Mouse (Mus musculus): ENCODE measurements around the gene Abcc2. TPM values are rescaled to one million over a fixed set of nuclear protein-coding genes. Genes with fewer than 3 reads are reported as not detected.

Abcc2 gene
- 0.02 TPM in 1 of 2 replicates, not detected in the other for polyA plus RNA-seq (2016; fragmentation: Nextera tagmentation; extraction: Ambion mirVana)

DNA sequence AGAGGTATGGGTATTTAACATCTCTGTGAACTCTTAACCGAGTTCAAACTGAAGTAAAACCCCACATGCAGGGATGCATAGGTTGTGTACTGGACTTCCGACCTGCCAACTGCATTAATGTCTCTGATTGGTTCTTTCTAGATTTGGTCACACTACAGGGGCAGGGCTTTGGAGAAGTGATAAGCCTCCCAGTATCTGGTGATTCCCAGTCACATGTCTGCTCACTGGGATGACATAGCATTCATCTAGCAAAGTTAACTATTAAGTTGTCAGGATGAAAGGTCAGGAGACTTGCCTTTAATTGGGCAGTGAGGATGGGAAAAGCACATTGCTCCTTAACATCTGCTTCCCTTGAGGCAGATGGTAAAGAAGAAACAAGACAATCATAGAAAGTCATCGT, at the start of gene Abcc2:
Abcc2 (plus strand) TSS at position 213 of the 400 bp plus-strand sequence.
- Histone ChIP-seq H3K27me3 (ENCODE audit: insufficient read depth, poor library complexity, severe bottlenecking) (no peaks in the 10 kb centered on the region), H3K9me3 (no peaks in the 10 kb centered on the region), H3K36me3 (no peaks in the 10 kb centered on the region), H3K4me3 (no peak within 1 kb of the TSS), H3K27ac (no peak within 1 kb of the TSS), H3K4me1 (replicated peaks) (no peaks in the 10 kb centered on the region)
- WGBS = 84% methylated on average over 3 of the region's 3 CpGs
- DNase-seq (ENCODE audit: low spot score) = no peak

GRCm38 (mm10) chr19:43738409-43738808, 43.6 kb upstream of the Abcc2 start:
- Histone ChIP-seq H3K27me3 (ENCODE audit: insufficient read depth, poor library complexity, severe bottlenecking) (no peaks in the 10 kb centered on the region), H3K36me3 (peaks cover 97% of the 10 kb centered on the region), H3K9me3 (no peaks in the 10 kb centered on the region), H3K4me1 (replicated peaks) (0 out of 2 replicates have a peak, but pooled peaks cover 5% of the 10 kb centered on the region), H3K4me3 (no peak overlapping the region), H3K27ac (no peak overlapping the region)
- DNase-seq (ENCODE audit: low spot score) = no peak
- WGBS = 97% methylated on average over 10 of the region's 10 CpGs

DNA sequence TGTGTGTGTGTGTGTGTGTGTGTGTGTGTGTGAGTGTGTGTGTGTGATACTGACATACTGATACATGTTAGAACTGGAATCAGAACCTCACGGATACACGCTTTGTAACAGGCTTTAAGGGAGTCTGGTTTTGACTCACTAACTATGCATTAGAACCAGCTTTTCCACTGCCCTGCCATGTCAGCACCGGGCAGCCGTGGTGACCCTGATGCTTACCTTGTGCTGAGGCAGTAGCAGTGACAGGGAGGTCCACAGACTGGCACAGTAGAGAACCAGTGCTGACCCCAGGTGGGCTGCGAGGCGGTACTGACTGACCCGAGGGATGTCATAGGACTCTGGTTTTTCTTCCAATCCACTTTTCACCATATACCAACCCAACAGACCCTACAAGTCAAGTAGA, 38.6 kb upstream of the Abcc2 start:
- no peaks in the 10 kb centered on the region for H3K27me3 ChIP-seq (ENCODE audit: insufficient read depth, poor library complexity, severe bottlenecking)
- no peak for DNase-seq (ENCODE audit: low spot score)
- H3K4me1 ChIP-seq (replicated peaks) = no peaks in the 10 kb centered on the region
- no peak overlapping the region for H3K27ac ChIP-seq
- peaks cover 100% of the 10 kb centered on the region for H3K36me3 ChIP-seq
- H3K4me3 ChIP-seq = no peak overlapping the region
- 93% methylated on average over 7 of the region's 7 CpGs for WGBS
- H3K9me3 ChIP-seq = no peaks in the 10 kb centered on the region

DNA sequence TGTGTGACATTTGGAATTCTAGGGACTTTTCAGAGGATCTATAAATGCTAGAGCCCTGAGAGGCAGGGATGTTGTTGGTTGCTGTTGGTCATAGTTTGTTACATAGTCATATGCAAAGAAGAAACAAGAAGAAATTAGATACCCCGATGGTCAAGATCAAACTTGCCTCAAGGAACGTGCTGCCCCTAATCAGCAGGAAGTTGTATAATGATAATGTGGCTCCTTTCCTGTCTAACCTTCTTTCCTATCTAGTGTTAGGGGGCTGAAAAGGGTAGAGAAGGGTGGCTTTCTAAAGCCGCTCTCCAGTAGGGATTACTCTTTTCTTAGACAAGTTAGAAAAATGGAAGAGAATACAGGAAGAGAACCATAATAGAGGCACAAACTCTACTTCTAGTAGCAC, 36.3 kb upstream of the Abcc2 start:
- Histone ChIP-seq H3K27me3 (ENCODE audit: insufficient read depth, poor library complexity, severe bottlenecking) (no peaks in the 10 kb centered on the region), H3K36me3 (peaks cover 98% of the 10 kb centered on the region), H3K4me3 (no peak overlapping the region), H3K9me3 (no peaks in the 10 kb centered on the region), H3K27ac (no peak overlapping the region), H3K4me1 (replicated peaks) (no peaks in the 10 kb centered on the region)
- 95% methylated on average over 3 of the region's 3 CpGs for WGBS
- no peak for DNase-seq (ENCODE audit: low spot score)

DNA sequence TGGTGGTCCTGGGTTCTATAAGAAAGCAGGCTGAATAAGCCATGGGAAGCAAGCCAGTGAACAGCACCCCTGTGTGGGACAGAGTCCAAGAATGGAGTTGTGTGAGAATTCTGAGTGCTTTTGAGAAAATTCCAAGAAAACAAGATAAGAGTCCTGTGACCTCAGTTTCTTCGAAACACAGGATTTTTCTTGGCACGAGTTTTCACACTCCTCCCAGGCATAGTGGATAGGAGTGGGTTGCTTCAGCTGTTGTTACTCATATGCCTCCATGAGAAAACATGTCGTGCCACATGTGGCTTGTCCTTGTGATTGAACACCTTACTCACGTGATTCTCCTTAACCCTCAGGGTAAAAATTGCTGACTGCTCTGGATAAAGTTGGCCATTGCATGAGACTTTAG, 34.1 kb upstream of the Abcc2 start:
- Histone ChIP-seq H3K36me3 (peaks cover 77% of the 10 kb centered on the region), H3K9me3 (no peaks in the 10 kb centered on the region), H3K4me3 (no peak overlapping the region), H3K27ac (no peak overlapping the region), H3K4me1 (replicated peaks) (peaks cover 5% of the 10 kb centered on the region; the same call in 1 of the 2 replicates), H3K27me3 (ENCODE audit: insufficient read depth, poor library complexity, severe bottlenecking) (no peaks in the 10 kb centered on the region)
- DNase-seq (ENCODE audit: low spot score) = no peak
- WGBS = 87% methylated on average over 4 of the region's 4 CpGs

DNA sequence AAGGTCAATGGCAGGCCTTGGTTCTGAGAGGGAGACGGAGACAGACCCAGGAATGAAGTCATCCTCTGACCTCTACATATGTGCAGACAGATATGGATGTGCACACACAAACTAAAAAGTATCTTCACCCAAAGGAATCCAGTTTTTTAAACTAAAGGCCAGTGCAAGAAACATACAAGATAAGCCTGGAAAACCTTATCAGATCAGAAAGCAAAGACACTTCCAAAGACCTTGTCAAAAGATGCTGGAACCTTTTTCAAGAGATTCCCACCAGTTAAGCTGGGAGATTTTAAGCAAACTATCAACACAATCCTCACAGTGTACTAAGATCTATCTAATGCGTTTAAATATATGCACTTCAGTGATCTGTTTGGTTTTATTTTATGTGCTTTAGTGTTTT, 32.0 kb upstream of the Abcc2 start:
- 98% methylated on average over 2 of the region's 2 CpGs for WGBS
- Histone ChIP-seq H3K27me3 (ENCODE audit: insufficient read depth, poor library complexity, severe bottlenecking) (no peaks in the 10 kb centered on the region), H3K9me3 (no peaks in the 10 kb centered on the region), H3K4me3 (no peak overlapping the region), H3K4me1 (replicated peaks) (peaks cover 14% of the 10 kb centered on the region), H3K27ac (no peak overlapping the region), H3K36me3 (peaks cover 56% of the 10 kb centered on the region)
- DNase-seq (ENCODE audit: low spot score) = no peak

GRCm38 (mm10) chr19:43752489-43753225, 29.3 kb upstream of the Abcc2 start, which contains the start of the genes Cutc and Cox15:
Gene Cutc, plus strand, starts transcription at chr19:43752996.
Gene Cox15, minus strand, starts transcription at chr19:43753000.
- peak within 1 kb of the TSS; percentile 97 for H3K27ac ChIP-seq
- H3K27me3 ChIP-seq (ENCODE audit: insufficient read depth, poor library complexity, severe bottlenecking) = no peaks in the 10 kb centered on the region
- DNase-seq (ENCODE audit: low spot score) = peak; percentile 95
- H3K4me3 ChIP-seq = peak within 1 kb of the TSS; percentile 76
- H3K4me1 ChIP-seq (replicated peaks) = peaks cover 14% of the 10 kb centered on the region
- H3K9me3 ChIP-seq = no peaks in the 10 kb centered on the region
- WGBS = under 1% methylated on average over 62 of the region's 62 CpGs
- H3K36me3 ChIP-seq = peaks cover 30% of the 10 kb centered on the region

GRCm38 (mm10) chr19:43753226-43753835, 28.7 kb upstream of the Abcc2 start:
- H3K36me3 ChIP-seq = peaks cover 23% of the 10 kb centered on the region
- peak overlapping the region; percentile 97 for H3K27ac ChIP-seq
- no peaks in the 10 kb centered on the region for H3K9me3 ChIP-seq
- H3K4me1 ChIP-seq (replicated peaks) = peaks cover 14% of the 10 kb centered on the region
- H3K4me3 ChIP-seq = peak overlapping the region; percentile 76
- peak; percentile 85 for DNase-seq (ENCODE audit: low spot score)
- WGBS = under 1% methylated on average over 24 of the region's 24 CpGs
- H3K27me3 ChIP-seq (ENCODE audit: insufficient read depth, poor library complexity, severe bottlenecking) = no peaks in the 10 kb centered on the region

DNA sequence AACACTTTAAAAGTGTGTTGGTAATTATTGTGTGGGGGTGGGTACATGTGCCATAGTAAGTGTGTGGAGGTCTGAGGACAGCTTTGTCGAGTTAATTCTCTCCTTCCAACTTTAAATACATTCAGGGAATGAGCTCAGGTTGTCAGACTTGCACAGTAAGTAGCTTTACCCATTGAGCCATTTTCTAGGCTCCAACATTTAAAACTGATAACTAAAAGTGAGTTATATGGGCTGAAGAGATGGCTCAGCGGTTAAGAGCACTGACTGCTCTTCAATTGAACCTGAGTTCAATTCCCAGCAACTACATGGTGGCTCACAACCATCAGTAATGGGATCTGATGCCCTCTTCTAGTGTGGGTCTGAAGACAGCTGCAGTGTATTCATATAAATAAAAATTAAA, 27.8 kb upstream of the Abcc2 start:
- no peaks in the 10 kb centered on the region for H3K9me3 ChIP-seq
- no peak overlapping the region for H3K27ac ChIP-seq
- no peak for DNase-seq (ENCODE audit: low spot score)
- 73% methylated on average over 2 of the region's 2 CpGs for WGBS
- H3K27me3 ChIP-seq (ENCODE audit: insufficient read depth, poor library complexity, severe bottlenecking) = no peaks in the 10 kb centered on the region
- H3K4me1 ChIP-seq (replicated peaks) = peaks cover 14% of the 10 kb centered on the region
- H3K4me3 ChIP-seq = no peak overlapping the region
- peaks cover 14% of the 10 kb centered on the region for H3K36me3 ChIP-seq

GRCm38 (mm10) chr19:43754872-43755271, 27.1 kb upstream of the Abcc2 start:
- H3K4me3 ChIP-seq = no peak overlapping the region
- peaks cover 14% of the 10 kb centered on the region for H3K4me1 ChIP-seq (replicated peaks)
- 75% methylated on average over 2 of the region's 2 CpGs for WGBS
- H3K36me3 ChIP-seq = peaks cover 9% of the 10 kb centered on the region
- DNase-seq (ENCODE audit: low spot score) = no peak
- H3K27ac ChIP-seq = no peak overlapping the region
- H3K9me3 ChIP-seq = no peaks in the 10 kb centered on the region
- H3K27me3 ChIP-seq (ENCODE audit: insufficient read depth, poor library complexity, severe bottlenecking) = no peaks in the 10 kb centered on the region

GRCm38 (mm10) chr19:43760504-43760903, 21.5 kb upstream of the Abcc2 start:
- no peaks in the 10 kb centered on the region for H3K9me3 ChIP-seq
- DNase-seq (ENCODE audit: low spot score) = peak; percentile 75
- 26% methylated on average over 6 of the region's 6 CpGs for WGBS
- H3K4me3 ChIP-seq = no peak overlapping the region
- H3K27me3 ChIP-seq (ENCODE audit: insufficient read depth, poor library complexity, severe bottlenecking) = no peaks in the 10 kb centered on the region
- no peaks in the 10 kb centered on the region for H3K36me3 ChIP-seq
- H3K4me1 ChIP-seq (replicated peaks) = no peaks in the 10 kb centered on the region
- no peak overlapping the region for H3K27ac ChIP-seq

DNA sequence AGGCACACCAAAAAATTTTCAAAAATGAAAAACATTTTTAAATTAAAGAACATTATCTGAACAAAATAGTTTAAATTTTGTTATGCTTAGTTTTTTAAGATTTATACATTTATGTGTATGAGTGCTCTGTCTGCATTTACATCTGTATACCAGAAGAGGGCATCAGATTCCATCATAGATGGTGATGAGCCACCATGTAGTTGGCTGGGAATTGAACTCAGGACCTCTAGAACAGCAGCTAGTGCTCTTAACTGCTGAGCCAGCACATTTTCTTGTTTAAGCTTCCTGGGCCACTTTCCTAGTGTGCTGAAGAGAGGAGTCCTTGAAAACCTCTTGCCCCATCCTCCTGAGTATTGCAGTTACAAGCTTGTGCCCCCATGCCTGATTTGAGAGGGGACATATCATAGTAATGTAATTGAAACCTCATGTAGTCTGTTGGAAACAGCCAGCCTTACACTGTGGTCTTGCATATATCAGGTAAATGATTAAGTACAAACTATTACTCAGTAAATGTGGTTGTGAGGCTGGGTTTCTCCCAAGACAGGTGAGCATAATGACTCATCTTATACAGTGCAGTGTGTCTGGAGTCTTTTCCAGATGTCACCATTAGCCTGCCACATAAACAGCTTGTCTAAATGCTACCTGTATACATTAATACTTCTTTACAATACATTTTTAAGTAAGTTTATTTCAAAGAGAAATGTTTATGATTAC, 20.3 kb upstream of the Abcc2 start:
- H3K27ac ChIP-seq = no peak overlapping the region
- no peaks in the 10 kb centered on the region for H3K27me3 ChIP-seq (ENCODE audit: insufficient read depth, poor library complexity, severe bottlenecking)
- H3K4me3 ChIP-seq = no peak overlapping the region
- H3K4me1 ChIP-seq (replicated peaks) = no peaks in the 10 kb centered on the region
- H3K36me3 ChIP-seq = no peaks in the 10 kb centered on the region
- no peak for DNase-seq (ENCODE audit: low spot score)
- no peaks in the 10 kb centered on the region for H3K9me3 ChIP-seq

- WGBS = 79% methylated on average over 2 of the region's 2 CpGs
- Histone ChIP-seq H3K9me3 (no peaks in the 10 kb centered on the region), H3K4me3 (no peak overlapping the region), H3K36me3 (no peaks in the 10 kb centered on the region), H3K27ac (no peak overlapping the region), H3K27me3 (ENCODE audit: insufficient read depth, poor library complexity, severe bottlenecking) (no peaks in the 10 kb centered on the region), H3K4me1 (replicated peaks) (no peaks in the 10 kb centered on the region)
- no peak for DNase-seq (ENCODE audit: low spot score)
Observed at GRCm38 (mm10) chr19:43762410-43762809, 19.6 kb upstream of the Abcc2 start.

Data from hindbrain, embryonic 10.5 days (tissue).